Mouse (Mus musculus) neural tube, embryonic 11.5 days (tissue): ENCODE measurements around the gene Ptprf. TPM values are rescaled to one million over a fixed set of nuclear protein-coding genes. Genes with fewer than 3 reads are reported as not detected.

Source experiments
- ATAC-seq: fragments of 200-750 bp; cut with Nextera tagmentation; 2 replicates; pipeline ENCODE4 v1.8.0; 2017; ENCODE audit warnings: moderate number of reproducible peaks, mild to moderate bottlenecking, moderate TSS enrichment, moderate library complexity; ENCODE audit not compliant: insufficient read depth, low FRiP score, low TSS enrichment
- DNase-seq: peaks from one replicate; pipeline ENCODE4 v3.0.0-alpha.2; 2015; ENCODE audit warnings: low spot score
- H3K27ac ChIP-seq: fragments of 300-500 bp; sonication (generic); 2 replicates; pipeline ENCODE4 v1.5.1; 2014; ENCODE audit warnings: low read depth, mild to moderate bottlenecking, low read length
- H3K27me3 ChIP-seq: fragments of 300-500 bp; sonication (generic); 2 replicates; pipeline ENCODE4 v1.6.1; 2014; ENCODE audit warnings: mild to moderate bottlenecking, low read length, mixed read lengths; ENCODE audit not compliant: control insufficient read depth, insufficient read depth
- H3K36me3 ChIP-seq: fragments of 300-500 bp; sonication (generic); 2 replicates; pipeline ENCODE4 v1.6.1; 2014; ENCODE audit warnings: mild to moderate bottlenecking, low read length, moderate library complexity, mixed read lengths; ENCODE audit not compliant: control insufficient read depth, insufficient read depth
- H3K4me1 ChIP-seq: fragments of 300-500 bp; sonication (generic); 2 replicates; pipeline ENCODE4 v1.6.1; 2014; ENCODE audit warnings: low read length, mixed read lengths; ENCODE audit not compliant: control insufficient read depth, insufficient read depth
- H3K4me2 ChIP-seq: fragments of 300-500 bp; sonication (generic); 2 replicates; pipeline ENCODE4 v1.6.1; 2014; ENCODE audit warnings: low read depth, mild to moderate bottlenecking, moderate library complexity
- H3K4me3 ChIP-seq: fragments of 300-500 bp; sonication (generic); 2 replicates; pipeline ENCODE4 v1.5.1; 2014; ENCODE audit warnings: low read depth, low read length
- H3K9ac ChIP-seq: fragments of 300-500 bp; sonication (generic); 2 replicates; pipeline ENCODE4 v1.6.1; 2014; ENCODE audit warnings: mild to moderate bottlenecking, low read length
- H3K9me3 ChIP-seq: fragments of 300-500 bp; sonication (generic); 2 replicates; pipeline ENCODE4 v1.6.1; 2016; ENCODE audit warnings: low read length; ENCODE audit not compliant: control insufficient read depth
- WGBS: fragments of 180-500 bp; shearing (Covaris S2); extraction: QIAGEN DNeasy Blood & Tissue Kit; methylation state at CpG from one replicate; pipeline ENCODE4 v1.1.7; 2014; 5-methylcytosine and 5-hydroxymethylcytosine counted together
- polyA plus RNA-seq: library from polyadenylated mRNA; unstranded; fragments of >200 nt; fragmentation: Nextera tagmentation; extraction: Ambion mirVana; gene quantifications from 2 replicates; pipeline ENCODE4 v1.2.1, GENCODE M21; 2014

Ptprf gene
- polyA plus RNA-seq, 1 experiment from 2014 or later: 80.1 TPM

DNA sequence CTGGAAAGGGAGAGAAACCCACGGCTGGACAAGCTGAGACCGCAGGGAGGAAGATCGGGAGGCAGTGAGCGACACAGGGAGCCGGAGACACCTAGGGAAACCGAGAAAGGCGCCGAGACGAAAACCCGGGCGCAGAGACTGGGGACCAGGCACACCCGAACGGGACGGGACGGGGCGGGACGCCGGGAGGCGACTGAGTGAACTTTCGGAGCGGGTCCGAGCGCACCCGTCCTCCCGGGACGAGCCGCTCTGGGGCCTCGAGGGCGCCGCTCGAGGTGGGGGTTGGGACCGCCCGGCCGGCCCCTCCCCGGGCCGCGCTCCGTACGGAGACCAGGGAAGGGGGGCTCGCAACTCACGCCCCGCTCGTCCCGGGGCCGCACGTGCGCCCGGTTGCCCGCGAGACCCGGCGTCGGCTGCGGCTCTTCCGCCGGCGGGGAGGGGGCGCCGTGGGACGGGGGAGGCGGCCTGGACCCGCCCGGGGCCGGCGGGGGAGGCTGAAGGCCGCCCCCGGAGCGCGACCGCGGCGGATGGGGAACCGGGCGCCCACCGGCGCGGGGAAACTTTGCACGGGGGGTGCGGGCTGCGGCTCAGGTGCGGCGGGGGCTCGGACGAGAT lies 682 bp downstream of the Ptprf start:
- Histone ChIP-seq H3K27me3 (no peaks in the 10 kb centered on the region), H3K4me2 (peak overlapping the region; percentile 50), H3K4me3 (peak overlapping the region; percentile 99), H3K9me3 (no peaks in the 10 kb centered on the region), H3K27ac (peak overlapping the region; percentile 86), H3K9ac (peak overlapping the region; percentile 95), H3K4me1 (peaks cover 9% of the 10 kb centered on the region), H3K36me3 (no peaks in the 10 kb centered on the region)
- WGBS: under 1% methylated on average over 53 of the region's 84 CpGs
- ATAC-seq: no peak; the same call in 1 of the 2 replicates
- peak; percentile 65 for DNase-seq

DNA sequence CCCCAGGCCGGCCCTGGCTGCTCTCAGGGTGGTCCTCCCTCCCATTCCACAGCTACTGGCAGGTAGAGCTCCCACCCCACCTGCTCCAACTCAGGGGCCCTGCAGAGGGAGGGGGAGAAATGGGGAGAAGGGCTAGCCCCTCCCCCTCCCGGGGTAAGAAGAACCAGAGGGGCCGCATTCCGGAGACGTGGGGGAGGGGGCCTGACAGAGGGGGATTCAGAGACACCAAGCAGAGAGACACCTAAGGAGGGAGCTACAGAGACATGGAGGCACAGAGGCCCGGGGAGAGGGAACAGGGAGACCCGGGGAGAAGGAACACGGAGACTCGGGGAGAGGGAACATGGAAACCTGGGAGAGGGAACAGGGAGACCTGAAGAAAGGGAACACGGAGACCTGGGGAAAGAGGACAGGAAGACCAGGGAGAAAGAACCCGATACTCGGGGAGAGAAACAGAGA lies 1.2 kb downstream of the Ptprf start:
- no peaks in the 10 kb centered on the region for H3K9me3 ChIP-seq
- 0 out of 2 replicates have a peak, but pooled peaks cover 2% of the 10 kb centered on the region for H3K36me3 ChIP-seq
- no peak for DNase-seq
- H3K4me2 ChIP-seq: peak overlapping the region; percentile 50
- H3K27ac ChIP-seq: peak overlapping the region; percentile 86
- ATAC-seq: no peak
- WGBS: under 1% methylated on average over 11 of the region's 12 CpGs
- peaks cover 9% of the 10 kb centered on the region for H3K4me1 ChIP-seq
- peak overlapping the region; percentile 99 for H3K4me3 ChIP-seq
- H3K9ac ChIP-seq: peak overlapping the region; percentile 95
- no peaks in the 10 kb centered on the region for H3K27me3 ChIP-seq

DNA sequence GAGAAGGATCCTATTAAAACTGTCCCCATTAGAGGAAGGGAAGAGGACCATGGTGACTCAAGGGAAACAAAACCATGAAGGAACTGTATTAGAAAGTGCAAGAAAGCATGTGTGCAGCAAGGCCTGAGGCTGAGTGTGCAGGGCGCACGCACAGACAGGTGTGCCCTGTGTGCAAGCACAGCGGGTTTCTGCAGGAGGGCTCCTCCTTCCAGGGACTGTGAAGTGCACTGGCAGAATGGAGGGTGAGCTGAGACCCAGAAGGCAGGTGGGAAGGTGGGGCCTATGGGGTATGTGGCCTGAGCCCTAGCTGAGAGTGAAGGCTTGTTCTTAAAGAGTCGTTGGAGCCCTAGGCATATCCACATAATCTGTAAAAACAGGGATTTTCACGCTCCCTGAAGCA lies 1.9 kb downstream of the Ptprf start:
- WGBS: 56% methylated on average over 5 of the region's 5 CpGs
- H3K4me1 ChIP-seq: peaks cover 9% of the 10 kb centered on the region
- peaks cover 3% of the 10 kb centered on the region; the same call in 1 of the 2 replicates for H3K36me3 ChIP-seq
- H3K4me2 ChIP-seq: peak overlapping the region; percentile 50
- H3K9me3 ChIP-seq: no peaks in the 10 kb centered on the region
- no peak overlapping the region for H3K27ac ChIP-seq
- no peak for DNase-seq
- no peaks in the 10 kb centered on the region for H3K27me3 ChIP-seq
- peak overlapping the region; percentile 99 for H3K4me3 ChIP-seq
- no peak for ATAC-seq
- peak overlapping the region; percentile 95; the same call in 1 of the 2 replicates for H3K9ac ChIP-seq

DNA sequence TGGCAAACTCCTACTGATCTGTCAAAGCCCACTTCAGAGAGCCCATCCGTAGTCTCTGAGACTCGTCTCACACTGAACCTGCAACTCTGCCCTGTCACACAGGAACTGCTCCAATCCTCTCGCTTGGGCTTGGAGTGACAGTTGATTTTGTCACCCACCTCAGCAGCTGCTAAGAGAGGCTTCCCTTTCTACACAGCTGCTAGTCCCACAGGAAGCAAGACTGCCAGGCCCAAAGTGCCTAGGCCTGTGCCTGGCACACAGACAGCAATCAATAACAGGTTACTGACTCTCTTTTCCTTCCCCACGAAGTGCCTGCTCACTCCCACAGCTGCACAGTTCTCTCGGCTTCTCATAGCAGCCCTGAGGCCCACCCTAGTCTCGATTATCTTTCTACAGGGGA lies 2.7 kb downstream of the Ptprf start:
- no peaks in the 10 kb centered on the region for H3K9me3 ChIP-seq
- no peak overlapping the region for H3K27ac ChIP-seq
- WGBS: 84% methylated on average over 6 of the region's 6 CpGs
- H3K4me1 ChIP-seq: peaks cover 9% of the 10 kb centered on the region
- H3K27me3 ChIP-seq: no peaks in the 10 kb centered on the region
- ATAC-seq: no peak
- H3K4me2 ChIP-seq: no peak overlapping the region
- peaks cover 6% of the 10 kb centered on the region for H3K36me3 ChIP-seq
- no peak for DNase-seq
- no peak overlapping the region for H3K4me3 ChIP-seq
- no peak overlapping the region for H3K9ac ChIP-seq

DNA sequence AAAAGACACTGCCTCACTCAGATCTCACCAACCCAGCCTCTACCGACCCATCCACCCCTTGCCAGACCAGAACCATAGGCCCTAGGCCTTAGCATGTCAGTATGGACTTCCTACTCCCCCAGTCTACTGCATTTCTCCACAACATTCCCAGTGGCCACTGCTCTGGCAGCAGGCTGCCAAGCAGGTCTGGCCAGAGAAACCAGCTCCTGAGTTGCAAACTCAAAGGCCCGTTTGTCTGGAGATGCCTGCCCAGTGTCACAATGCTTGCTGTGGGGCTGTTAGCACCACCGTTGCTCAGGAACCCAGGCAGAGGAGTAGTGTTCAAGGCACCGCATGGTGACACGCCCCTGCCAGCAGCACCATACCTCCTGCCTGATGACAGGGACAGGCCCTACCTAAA lies 5.0 kb downstream of the Ptprf start:
- peaks cover 6% of the 10 kb centered on the region for H3K36me3 ChIP-seq
- H3K4me2 ChIP-seq: no peak overlapping the region
- H3K27me3 ChIP-seq: no peaks in the 10 kb centered on the region
- no peak overlapping the region for H3K4me3 ChIP-seq
- H3K9me3 ChIP-seq: no peaks in the 10 kb centered on the region
- WGBS: 91% methylated on average over 5 of the region's 5 CpGs
- DNase-seq: no peak
- peaks cover 9% of the 10 kb centered on the region for H3K4me1 ChIP-seq
- ATAC-seq: no peak
- H3K27ac ChIP-seq: no peak overlapping the region
- H3K9ac ChIP-seq: no peak overlapping the region

DNA sequence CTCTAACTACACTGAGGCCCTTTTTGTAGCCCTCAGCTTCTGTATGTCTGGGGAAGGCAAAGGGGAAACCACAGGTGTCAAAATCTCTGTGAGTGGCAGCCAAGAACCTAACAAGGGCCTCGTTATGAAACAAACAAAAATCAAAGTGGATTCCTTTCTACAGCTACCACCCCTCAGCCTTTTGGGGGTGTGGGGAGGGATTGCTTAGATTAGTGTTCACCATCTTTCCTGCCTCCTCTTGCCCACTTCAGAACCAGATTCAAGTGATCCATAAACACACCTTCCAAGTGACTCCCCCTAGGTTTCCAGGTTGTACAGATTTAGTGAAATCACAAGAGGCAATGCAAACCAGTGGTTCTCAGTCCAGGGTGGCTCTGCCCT lies 9.0 kb downstream of the Ptprf start:
- H3K4me1 ChIP-seq: peaks cover 13% of the 10 kb centered on the region
- DNase-seq (no peak), ATAC-seq (no peak)
- H3K9me3 ChIP-seq: no peaks in the 10 kb centered on the region
- no peak overlapping the region for H3K4me2 ChIP-seq
- H3K27ac ChIP-seq: no peak overlapping the region
- H3K27me3 ChIP-seq: no peaks in the 10 kb centered on the region
- peaks cover 6% of the 10 kb centered on the region for H3K36me3 ChIP-seq
- no peak overlapping the region for H3K4me3 ChIP-seq
- 83% methylated on average over 1 of the region's 1 CpGs for WGBS
- H3K9ac ChIP-seq: no peak overlapping the region

DNA sequence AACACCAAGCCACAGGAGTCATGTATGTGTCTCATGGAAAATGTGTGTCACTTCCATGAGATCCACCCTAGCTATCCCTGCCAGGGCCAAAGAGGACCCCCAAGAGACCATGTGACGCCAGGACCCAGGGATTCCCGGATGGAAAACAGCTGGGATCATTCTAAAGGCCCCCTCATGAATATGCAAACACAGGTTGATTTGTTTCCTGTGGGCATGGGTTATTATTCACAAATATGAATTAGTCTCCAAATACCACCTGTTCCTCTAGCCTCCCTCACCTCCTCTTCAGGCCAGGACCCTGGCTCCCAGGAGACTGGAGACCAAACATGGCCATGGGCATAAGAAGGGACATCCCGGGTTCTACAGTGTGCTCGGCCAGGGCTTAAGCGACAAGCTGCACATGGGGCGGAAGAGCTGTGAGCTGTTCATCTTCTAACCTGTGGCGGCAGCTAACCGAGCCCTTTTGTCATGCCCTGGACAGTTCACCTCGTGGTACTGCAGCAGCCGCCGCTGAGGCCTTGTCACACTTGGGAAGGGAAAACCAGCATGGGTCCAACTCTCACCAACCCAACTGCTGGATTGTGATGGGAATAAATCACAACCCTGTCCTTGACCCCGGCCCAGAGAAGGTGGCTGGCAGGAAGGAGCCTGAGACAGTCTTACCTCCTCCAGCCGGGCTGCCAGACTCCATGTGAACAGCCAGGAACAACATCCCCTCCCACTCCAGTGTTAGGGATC lies 9.6 kb downstream of the Ptprf start:
- Histone ChIP-seq H3K27ac (no peak overlapping the region), H3K4me3 (no peak overlapping the region), H3K4me1 (peaks cover 19% of the 10 kb centered on the region), H3K36me3 (peaks cover 6% of the 10 kb centered on the region), H3K27me3 (no peaks in the 10 kb centered on the region), H3K9ac (no peak overlapping the region), H3K9me3 (no peaks in the 10 kb centered on the region), H3K4me2 (no peak overlapping the region)
- ATAC-seq: peak; percentile 29
- WGBS: 55% methylated on average over 13 of the region's 13 CpGs
- DNase-seq: no peak

DNA sequence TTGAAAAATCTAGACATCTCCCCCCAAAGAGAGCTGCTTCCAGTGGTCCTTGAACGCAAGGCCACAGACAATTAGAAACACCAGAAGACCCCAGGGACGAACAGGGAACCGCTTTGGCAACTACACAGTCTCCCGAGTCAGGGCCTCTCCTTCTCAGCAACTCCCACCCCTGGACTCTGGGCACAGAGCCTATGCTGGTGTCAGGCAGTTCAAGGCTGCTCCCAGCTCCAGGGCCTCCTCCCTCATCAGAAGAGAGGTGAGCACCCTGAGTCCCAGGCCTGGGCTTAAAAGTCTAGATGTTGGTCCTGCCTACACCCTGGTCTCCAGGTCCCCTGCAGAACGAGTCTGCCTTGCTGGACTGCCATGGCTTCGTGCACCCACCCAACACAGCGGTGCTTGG lies 10.7 kb downstream of the Ptprf start:
- WGBS: 86% methylated on average over 7 of the region's 7 CpGs
- Histone ChIP-seq H3K4me1 (peaks cover 30% of the 10 kb centered on the region), H3K27ac (no peak overlapping the region), H3K36me3 (peaks cover 6% of the 10 kb centered on the region), H3K9ac (no peak overlapping the region), H3K4me2 (no peak overlapping the region), H3K4me3 (no peak overlapping the region), H3K9me3 (no peaks in the 10 kb centered on the region), H3K27me3 (no peaks in the 10 kb centered on the region)
- ATAC-seq: no peak
- DNase-seq: no peak
